Mouse (Mus musculus) erythroblast, embryonic 14.5 days (primary cell): ENCODE results near the gene Pappa.

Experiments
- GATA1 ChIP-seq: IDR thresholded peaks from 2 replicates; pipeline ENCODE4 v1.6.1; 2012; ENCODE audit warnings: low read length, inconsistent platforms, mixed read lengths
- TAL1 ChIP-seq: IDR thresholded peaks from 3 replicates; pipeline ENCODE4 v1.6.1; 2012; ENCODE audit warnings: low read length, inconsistent platforms, mixed read lengths

DNA sequence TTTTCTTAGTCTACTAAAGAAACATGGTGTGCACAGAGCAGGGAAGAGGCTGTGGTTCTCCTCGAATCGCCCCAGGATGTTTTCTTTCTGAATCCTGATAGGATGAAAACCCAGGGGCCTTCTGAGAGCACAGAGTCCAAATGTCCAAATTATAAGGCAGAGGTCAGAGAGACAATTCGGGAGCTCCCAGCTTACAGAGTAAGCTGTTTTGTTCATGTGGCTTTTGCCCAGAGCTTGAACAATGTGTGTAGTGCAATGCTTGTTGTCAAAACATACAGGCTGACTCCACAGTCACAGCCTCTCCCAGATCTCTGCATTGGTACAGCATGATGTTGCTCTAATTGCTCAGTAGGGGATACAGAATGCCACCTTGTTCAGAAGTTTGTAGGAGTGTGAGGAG is 178.7 kb downstream of the Pappa start:
- TF ChIP-seq GATA1 (no peak), TAL1 (no peak)
